Mouse (Mus musculus) hindbrain, postnatal 0 days (tissue): ENCODE measurements around the gene Cldn24. TPM values are rescaled to one million over a fixed set of nuclear protein-coding genes. Genes with fewer than 3 reads are reported as not detected.

Experiments used
- ATAC-seq: fragments of 200-750 bp; cut with Nextera tagmentation; 2 replicates; pipeline ENCODE4 v1.8.0; 2017; ENCODE audit warnings: mild to moderate bottlenecking, moderate TSS enrichment, moderate library complexity
- DNase-seq: peaks from one replicate; pipeline ENCODE4 v3.0.0-alpha.2; 2015; ENCODE audit warnings: low spot score
- H3K27ac ChIP-seq: fragments of 300-500 bp; sonication (generic); 2 replicates; pipeline ENCODE4 v1.5.1; 2014; ENCODE audit warnings: mild to moderate bottlenecking
- H3K27me3 ChIP-seq: fragments of 300-500 bp; sonication (generic); 2 replicates; pipeline ENCODE4 v1.6.1; 2014; ENCODE audit warnings: low read length, mixed read lengths; ENCODE audit not compliant: insufficient read depth
- H3K36me3 ChIP-seq: fragments of 300-500 bp; sonication (generic); 2 replicates; pipeline ENCODE4 v1.6.1; 2014; ENCODE audit warnings: low read length, mixed read lengths; ENCODE audit not compliant: insufficient read depth
- H3K4me1 ChIP-seq: fragments of 300-500 bp; sonication (generic); 2 replicates; pipeline ENCODE4 v1.6.1; 2014; ENCODE audit warnings: antibody characterized with exemption, low read length, mixed read lengths; ENCODE audit not compliant: insufficient read depth
- H3K4me2 ChIP-seq: fragments of 300-500 bp; sonication (generic); 2 replicates; pipeline ENCODE4 v1.6.1; 2014; ENCODE audit warnings: low read depth, mild to moderate bottlenecking, low read length, moderate library complexity, mixed read lengths
- H3K4me3 ChIP-seq: fragments of 300-500 bp; sonication (generic); 2 replicates; pipeline ENCODE4 v1.5.1; 2014; ENCODE audit warnings: low read length
- H3K9ac ChIP-seq: fragments of 300-500 bp; sonication (generic); replicated peaks from 2 replicates; pipeline ENCODE4 v1.6.1; 2014; ENCODE audit warnings: mild to moderate bottlenecking, low read length, moderate library complexity, mixed read lengths
- H3K9me3 ChIP-seq: fragments of 300-500 bp; sonication (generic); 2 replicates; pipeline ENCODE4 v1.6.1; 2016; ENCODE audit warnings: low read length, mixed read lengths
- CTCF ChIP-seq: IDR thresholded peaks from 2 replicates; pipeline ENCODE4 v1.5.1; 2016; ENCODE audit warnings: antibody characterized with exemption, control low read depth, low read depth
- WGBS: fragments of 180-500 bp; shearing (Covaris S2); extraction: QIAGEN DNeasy Blood & Tissue Kit; methylation state at CpG from one replicate; pipeline ENCODE4 v1.1.7; 2014; 5-methylcytosine and 5-hydroxymethylcytosine counted together
- polyA plus RNA-seq: library from polyadenylated mRNA; unstranded; fragments of >200 nt; fragmentation: Nextera tagmentation; extraction: Ambion mirVana; gene quantifications from 2 replicates; pipeline ENCODE4 v1.2.1, GENCODE M21; 2015
- total RNA-seq: library from RNA; depleted of rRNA; stranded (reverse); fragments of >200 nt; gene quantifications from 2 replicates; pipeline ENCODE4 v1.2.3, GENCODE M21; 2014

Gene Cldn24
- total and polyA plus RNA-seq, 2 experiments from 2014 or later, result not detected

- no peak overlapping the region for H3K9ac ChIP-seq
- WGBS, result 75% methylated on average over 7 of the region's 7 CpGs
- H3K4me1 ChIP-seq, result no peaks in the 10 kb centered on the region
- no peaks in the 10 kb centered on the region for H3K9me3 ChIP-seq
- H3K4me2 ChIP-seq, result no peak overlapping the region
- no peak overlapping the region for H3K4me3 ChIP-seq
- DNase-seq (no peak), ATAC-seq (no peak)
- no peak overlapping the region for H3K27ac ChIP-seq
- H3K27me3 ChIP-seq, result no peaks in the 10 kb centered on the region
- no peak for TF ChIP-seq CTCF
- no peaks in the 10 kb centered on the region for H3K36me3 ChIP-seq
These were observed 37.5 kb upstream of the Cldn24 start for GRCm38 (mm10) chr8:47784436-47784835.

GRCm38 (mm10) chr8:47786323-47786722 is 35.6 kb upstream of the Cldn24 start:
- Histone ChIP-seq H3K27ac (no peak overlapping the region), H3K4me1 (no peaks in the 10 kb centered on the region), H3K27me3 (no peaks in the 10 kb centered on the region), H3K4me2 (no peak overlapping the region), H3K9ac (no peak overlapping the region), H3K9me3 (no peaks in the 10 kb centered on the region), H3K4me3 (no peak overlapping the region), H3K36me3 (no peaks in the 10 kb centered on the region)
- no peak for ATAC-seq
- DNase-seq, result no peak
- WGBS, result 95% methylated on average over 15 of the region's 15 CpGs
- TF ChIP-seq CTCF, result no peak

- H3K27me3 ChIP-seq, result no peaks in the 10 kb centered on the region
- no peak overlapping the region for H3K4me3 ChIP-seq
- DNase-seq, result no peak
- 60% methylated on average over 10 of the region's 10 CpGs for WGBS
- H3K4me1 ChIP-seq, result no peaks in the 10 kb centered on the region
- H3K36me3 ChIP-seq, result no peaks in the 10 kb centered on the region
- H3K9ac ChIP-seq, result no peak overlapping the region
- no peaks in the 10 kb centered on the region for H3K9me3 ChIP-seq
- no peak for TF ChIP-seq CTCF
- no peak overlapping the region for H3K4me2 ChIP-seq
- no peak overlapping the region for H3K27ac ChIP-seq
- no peak for ATAC-seq
These were observed 34.2 kb upstream of the Cldn24 start for GRCm38 (mm10) chr8:47787705-47788104.

DNA sequence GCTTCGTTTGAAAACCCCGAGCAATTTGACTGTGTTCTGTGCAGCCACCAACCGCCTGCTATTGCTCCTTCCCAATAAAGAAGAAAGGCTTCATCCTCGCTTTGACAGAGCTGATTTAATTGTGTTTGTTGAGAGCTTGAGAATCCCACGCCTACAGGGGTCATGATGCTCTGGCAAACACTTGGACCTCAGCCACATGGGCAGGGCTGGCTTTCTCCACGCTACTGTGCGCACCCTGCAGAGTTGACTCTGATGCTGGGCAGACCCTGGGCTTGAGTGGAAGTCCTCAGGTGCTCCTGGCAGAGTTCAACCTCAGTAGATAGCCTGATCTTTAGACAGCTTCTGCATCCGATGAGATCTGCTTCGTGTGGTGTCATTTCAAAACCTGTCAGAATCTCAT is 30.0 kb upstream of the Cldn24 start:
- H3K9ac ChIP-seq, result no peak overlapping the region
- H3K9me3 ChIP-seq, result no peaks in the 10 kb centered on the region
- H3K4me2 ChIP-seq, result no peak overlapping the region
- no peaks in the 10 kb centered on the region for H3K36me3 ChIP-seq
- TF ChIP-seq CTCF, result no peak
- ATAC-seq (no peak), DNase-seq (no peak)
- no peak overlapping the region for H3K27ac ChIP-seq
- no peaks in the 10 kb centered on the region for H3K27me3 ChIP-seq
- no peaks in the 10 kb centered on the region for H3K4me1 ChIP-seq
- 49% methylated on average over 9 of the region's 9 CpGs for WGBS
- H3K4me3 ChIP-seq, result no peak overlapping the region

DNA sequence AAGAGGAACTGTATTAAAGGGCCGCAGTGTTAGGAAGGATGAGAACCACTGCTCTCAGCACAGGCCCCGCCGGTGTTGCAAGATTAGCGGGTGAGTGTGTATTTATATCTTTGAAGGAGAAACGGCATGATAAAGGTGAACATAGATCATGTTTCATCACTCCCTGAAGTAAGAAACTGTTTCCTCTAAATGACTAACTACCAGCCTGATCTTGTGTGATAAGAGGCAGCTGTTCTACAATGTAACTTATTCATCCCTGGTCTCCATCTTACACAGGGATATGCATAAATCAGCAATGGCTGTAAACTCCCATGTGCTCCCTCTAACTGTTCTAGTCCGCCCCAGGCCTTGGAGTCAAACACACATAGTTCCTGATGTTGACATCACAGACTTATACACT is 22.5 kb upstream of the Cldn24 start:
- H3K4me2 ChIP-seq, result no peak overlapping the region
- no peak for DNase-seq
- H3K27ac ChIP-seq, result no peak overlapping the region
- no peaks in the 10 kb centered on the region for H3K36me3 ChIP-seq
- no peaks in the 10 kb centered on the region for H3K4me1 ChIP-seq
- H3K9me3 ChIP-seq, result no peaks in the 10 kb centered on the region
- H3K9ac ChIP-seq, result no peak overlapping the region
- WGBS, result 89% methylated on average over 6 of the region's 6 CpGs
- no peaks in the 10 kb centered on the region for H3K27me3 ChIP-seq
- ATAC-seq, result no peak
- no peak overlapping the region for H3K4me3 ChIP-seq
- no peak for TF ChIP-seq CTCF

DNA sequence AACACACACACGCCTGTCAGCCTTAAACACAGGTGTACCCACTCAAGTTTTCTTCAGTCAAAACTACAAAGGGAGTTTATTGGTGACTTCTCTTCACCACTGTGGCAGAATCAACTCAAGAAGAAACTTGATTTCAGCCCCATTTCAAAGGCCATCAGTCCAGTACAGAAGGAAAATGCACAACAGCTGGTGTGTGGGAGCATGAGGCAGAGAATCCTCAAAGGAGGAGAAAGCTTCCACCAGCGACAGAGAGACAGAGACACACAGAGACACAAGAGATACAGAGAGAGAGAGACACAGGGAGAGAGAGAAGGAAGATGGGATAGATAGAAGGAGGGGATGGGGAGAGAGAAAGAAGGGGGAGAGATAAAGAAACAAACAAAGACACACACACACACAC is 19.6 kb upstream of the Cldn24 start:
- Histone ChIP-seq H3K4me1 (no peaks in the 10 kb centered on the region), H3K36me3 (no peaks in the 10 kb centered on the region), H3K27ac (no peak overlapping the region), H3K4me2 (no peak overlapping the region), H3K4me3 (no peak overlapping the region), H3K27me3 (no peaks in the 10 kb centered on the region), H3K9ac (no peak overlapping the region), H3K9me3 (no peaks in the 10 kb centered on the region)
- WGBS, result 80% methylated on average over 2 of the region's 2 CpGs
- TF ChIP-seq CTCF, result no peak
- no peak for DNase-seq
- ATAC-seq, result no peak

DNA sequence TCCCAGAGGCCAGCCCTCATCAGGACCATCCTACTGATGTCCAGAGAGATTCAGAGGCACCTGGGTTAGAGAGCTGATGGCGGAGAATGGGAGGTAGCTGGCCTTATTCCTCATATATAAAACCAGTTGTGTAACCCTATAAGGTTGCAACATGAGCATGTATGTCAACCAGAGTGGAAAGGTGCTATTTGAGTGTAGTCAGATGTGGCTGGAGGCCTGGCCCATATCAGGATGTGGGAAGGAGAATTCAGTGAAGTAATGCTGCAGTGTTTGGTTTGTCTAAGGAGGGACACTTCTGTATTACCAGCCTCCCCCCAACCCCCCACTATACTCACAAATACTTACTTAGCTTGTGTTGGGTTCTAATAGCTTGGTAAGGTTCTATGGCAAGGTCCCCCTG is 17.7 kb upstream of the Cldn24 start:
- no peak overlapping the region for H3K4me3 ChIP-seq
- no peak overlapping the region for H3K4me2 ChIP-seq
- H3K27ac ChIP-seq, result no peak overlapping the region
- no peak overlapping the region for H3K9ac ChIP-seq
- H3K36me3 ChIP-seq, result no peaks in the 10 kb centered on the region
- DNase-seq (no peak), ATAC-seq (no peak)
- 94% methylated on average over 1 of the region's 1 CpGs for WGBS
- no peaks in the 10 kb centered on the region for H3K27me3 ChIP-seq
- H3K9me3 ChIP-seq, result no peaks in the 10 kb centered on the region
- no peaks in the 10 kb centered on the region for H3K4me1 ChIP-seq
- no peak for TF ChIP-seq CTCF
